Mouse (Mus musculus) retina, postnatal 1 day (tissue): ENCODE measurements around the gene Fbxo2.
A peak's percentile ranks its signal among the peaks of the same experiment; 100 is the strongest.
"Not testable (repeated sequence)": the region's sequence is repeated elsewhere in the genome, so short reads cannot be mapped to it uniquely, and the experiment has no call there.

ENCODE experiments used
- DNase-seq: peaks from one replicate; pipeline ENCODE4 v3.0.0-alpha.2; 2012

Fbxo2 gene

GRCm38 (mm10) chr4:148147714-148148113 lies 12.7 kb upstream of the Fbxo2 start:
- no peak for DNase-seq

GRCm38 (mm10) chr4:148149540-148149939 lies 10.9 kb upstream of the Fbxo2 start:
- no peak for DNase-seq

DNA sequence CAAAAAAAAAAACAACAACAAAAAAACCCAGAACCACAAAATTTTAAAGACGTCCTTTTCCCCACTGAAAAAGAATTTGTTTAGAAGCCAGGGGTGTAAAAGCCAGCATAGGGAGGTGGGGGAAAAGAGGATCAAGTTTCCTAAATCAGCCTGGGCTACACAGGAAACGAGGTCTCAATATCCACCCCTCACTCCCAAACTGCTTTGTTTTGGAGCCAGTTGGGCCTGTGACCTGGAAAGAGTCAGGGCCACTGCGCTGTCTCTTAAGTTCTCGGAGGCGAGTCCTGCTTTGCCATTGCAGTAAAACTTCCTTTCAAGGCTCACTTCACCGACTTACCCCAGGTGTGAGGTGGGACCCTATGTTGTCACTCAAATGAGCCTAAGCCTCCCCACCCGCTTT lies 10.2 kb upstream of the Fbxo2 start:
- DNase-seq, result no peak

GRCm38 (mm10) chr4:148150953-148151266 lies 9.5 kb upstream of the Fbxo2 start:
- no peak for DNase-seq

- DNase-seq, result peak; percentile 95
These were observed 8.9 kb upstream of the Fbxo2 start, which contains the start of gene Fbxo6 for GRCm38 (mm10) chr4:148151267-148152168. Fbxo6 (minus strand) TSS chr4:148152140.

GRCm38 (mm10) chr4:148152547-148152946 lies 7.9 kb upstream of the Fbxo2 start:
- DNase-seq, result no peak

DNA sequence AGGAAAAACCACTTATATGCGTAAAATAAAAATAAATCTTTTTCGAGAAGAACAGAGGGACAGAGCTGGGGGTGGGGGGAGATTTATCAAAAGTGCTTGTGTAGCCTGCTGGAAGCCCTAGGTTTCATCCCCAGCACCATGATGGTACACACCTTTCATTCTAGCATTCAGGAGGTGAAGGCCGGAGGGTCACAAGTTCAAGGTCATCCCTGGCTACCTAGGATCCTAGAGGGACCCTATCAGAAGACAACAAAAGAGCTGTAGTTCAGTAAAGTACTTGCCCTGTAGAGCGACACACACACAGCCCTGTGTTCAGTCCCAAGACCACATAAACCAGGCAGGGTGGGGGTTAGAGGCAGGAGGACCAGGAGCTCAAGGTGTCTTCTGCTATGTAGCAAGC lies 6.4 kb upstream of the Fbxo2 start:
- DNase-seq, result no peak

GRCm38 (mm10) chr4:148154982-148155381 lies 5.4 kb upstream of the Fbxo2 start:
- peak; percentile 73 for DNase-seq

- DNase-seq, result peak; percentile 81
These were observed 1.7 kb upstream of the Fbxo2 start for GRCm38 (mm10) chr4:148158436-148159348.

DNA sequence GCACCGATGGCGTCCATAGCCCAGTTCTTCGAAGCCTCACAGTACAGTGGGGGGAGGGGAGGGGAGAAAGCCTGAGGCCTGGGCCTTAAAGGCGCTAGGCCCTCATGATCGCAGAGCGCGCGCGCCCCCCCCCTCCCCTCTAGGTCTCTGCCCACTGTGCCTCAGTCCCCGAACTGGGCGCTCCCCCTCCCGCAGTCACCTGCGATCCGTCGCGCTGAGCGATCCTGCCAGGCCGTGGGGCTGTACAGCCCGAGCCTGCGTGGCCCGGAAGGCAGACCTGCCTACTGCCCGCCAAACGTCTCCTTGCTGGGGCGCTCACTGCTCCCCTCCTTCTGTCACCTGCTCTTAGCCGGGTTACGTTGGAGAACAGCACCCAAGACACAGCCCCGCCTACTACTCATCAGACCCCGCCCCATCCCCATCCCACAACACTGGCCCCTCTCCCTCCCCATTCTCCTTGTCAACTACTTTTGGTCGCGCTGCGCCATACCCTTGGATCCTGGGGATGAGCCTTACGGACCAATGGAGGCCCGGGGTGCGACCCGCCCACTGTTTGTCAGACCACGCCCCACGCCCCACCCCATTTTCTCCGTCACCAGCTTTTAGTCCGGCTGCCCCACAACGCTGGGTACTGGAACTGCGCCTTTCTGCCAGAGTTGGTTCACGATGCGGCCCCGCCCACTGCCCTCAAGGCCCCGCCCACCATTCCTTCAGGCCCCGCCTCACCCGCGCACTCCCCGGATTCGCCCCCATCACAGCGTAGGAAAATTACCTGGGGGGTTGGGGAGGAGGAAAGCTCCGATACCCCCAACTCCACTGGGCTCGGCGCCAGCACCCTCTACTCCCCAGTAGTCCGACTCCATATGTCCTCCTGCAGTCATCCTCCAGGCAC lies 631 bp upstream of the Fbxo2 start:
- DNase-seq, result peak; percentile 98

DNA sequence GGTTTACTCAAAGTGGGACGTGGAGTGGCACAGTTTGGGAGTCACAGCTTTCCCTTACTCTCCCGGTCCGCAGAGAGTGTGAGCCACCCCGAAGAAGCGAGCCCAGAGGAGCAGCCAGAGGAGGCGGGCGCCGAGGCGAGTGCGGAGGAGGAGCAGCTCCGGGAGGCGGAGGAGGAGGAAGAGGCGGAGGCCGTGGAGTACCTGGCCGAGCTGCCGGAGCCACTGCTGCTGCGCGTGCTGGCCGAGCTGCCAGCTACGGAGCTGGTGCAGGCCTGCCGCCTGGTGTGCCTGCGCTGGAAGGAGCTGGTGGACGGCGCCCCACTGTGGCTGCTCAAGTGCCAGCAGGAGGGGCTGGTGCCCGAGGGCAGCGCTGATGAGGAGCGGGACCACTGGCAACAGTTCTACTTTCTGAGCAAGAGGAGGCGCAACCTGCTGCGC lies 3.6 kb downstream of the Fbxo2 start:
- peak; percentile 91 for DNase-seq

DNA sequence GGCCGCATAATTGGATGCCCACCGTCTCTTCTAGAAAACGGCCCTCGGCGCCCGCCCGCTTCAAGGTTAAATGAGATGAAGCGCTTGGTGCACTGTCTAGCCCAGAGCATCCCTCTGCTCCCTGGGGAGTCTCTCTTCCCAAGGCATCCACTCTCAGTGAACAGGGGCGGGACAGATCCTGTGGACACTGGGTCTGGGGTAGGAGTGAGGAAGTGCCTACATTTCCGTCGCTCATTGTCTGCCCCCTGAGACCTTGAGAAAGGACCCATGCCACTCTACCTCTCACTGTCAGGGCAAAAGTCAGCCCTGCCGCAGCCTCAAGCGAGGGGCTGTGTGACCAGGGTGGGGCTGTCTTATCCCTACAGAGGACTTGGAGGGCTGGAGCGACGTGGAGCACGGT lies 4.0 kb downstream of the Fbxo2 start:
- no peak for DNase-seq

GRCm38 (mm10) chr4:148165551-148165950 lies 5.1 kb downstream of the Fbxo2 start:
- DNase-seq, result no peak

GRCm38 (mm10) chr4:148166431-148166830 lies 6.0 kb downstream of the Fbxo2 start:
- peak; percentile 86 for DNase-seq

- peak; percentile 84 for DNase-seq
These were observed 6.6 kb downstream of the Fbxo2 start for GRCm38 (mm10) chr4:148166986-148167385.

GRCm38 (mm10) chr4:148168287-148168686 lies 7.9 kb downstream of the Fbxo2 start:
- peak; percentile 89 for DNase-seq

DNA sequence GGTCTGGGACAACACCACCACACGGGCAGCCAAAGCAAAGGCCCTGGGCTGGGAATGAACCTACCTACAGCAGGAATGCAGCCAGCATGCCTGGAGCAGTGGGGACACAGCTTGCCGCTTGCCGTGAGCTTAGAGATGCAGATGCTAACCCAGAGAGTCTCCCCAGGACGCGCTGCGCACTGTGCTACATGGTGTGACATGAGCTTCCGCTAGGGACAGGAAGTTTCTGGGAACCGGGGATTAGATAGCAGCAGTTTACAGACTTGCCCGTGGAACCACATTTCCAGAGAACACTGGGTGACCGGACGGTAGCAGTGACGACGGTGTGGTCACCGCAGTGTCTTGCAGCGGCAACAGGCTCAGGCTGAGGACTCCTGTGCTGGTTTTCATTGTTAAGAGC lies 9.2 kb downstream of the Fbxo2 start:
- DNase-seq, result no peak

- DNase-seq, result peak; percentile 74
These were observed 10.4 kb downstream of the Fbxo2 start for GRCm38 (mm10) chr4:148170842-148171241.

DNA sequence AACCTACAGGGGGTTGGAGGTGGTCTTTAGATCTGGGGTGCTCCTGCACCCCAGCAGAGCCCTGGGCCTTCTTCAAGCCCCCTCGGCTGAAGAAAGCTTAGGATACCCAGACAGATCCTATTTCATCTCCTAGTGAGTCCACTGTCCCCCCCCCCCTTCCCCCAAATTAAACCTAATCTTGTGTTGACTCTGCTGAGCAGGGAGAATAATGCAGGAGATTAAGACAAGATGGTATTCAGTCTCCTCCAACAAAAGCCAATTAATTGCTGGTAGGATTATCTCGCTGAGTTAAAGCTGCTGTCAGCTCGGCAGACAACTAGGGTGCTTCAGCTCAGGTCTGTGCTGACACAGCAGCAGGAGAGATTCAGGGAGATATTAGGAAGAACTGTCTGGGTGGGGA lies 10.8 kb downstream of the Fbxo2 start:
- DNase-seq, result peak; percentile 92

GRCm38 (mm10) chr4:148173811-148174494 lies 13.5 kb downstream of the Fbxo2 start:
- peak; percentile 70 for DNase-seq

GRCm38 (mm10) chr4:148174495-148174862 lies 14.1 kb downstream of the Fbxo2 start:
- DNase-seq, result no peak

- not testable (repeated sequence) for DNase-seq
These were observed 16.2 kb downstream of the Fbxo2 start for GRCm38 (mm10) chr4:148176603-148177002.
